Mouse (Mus musculus): ENCODE data around the gene Olfr52. TPM values are rescaled to one million over a fixed set of nuclear protein-coding genes. Genes with fewer than 3 reads are reported as not detected.
"Not testable (repeated sequence)": the region's sequence is repeated elsewhere in the genome, so short reads cannot be mapped to it uniquely, and the experiment has no call there.

Olfr52 gene
- polyA plus RNA-seq, 2 experiments = not detected

- no peak overlapping the region for H3K27ac ChIP-seq
- whole genome bisulfite sequencing (ENCODE audit: insufficient replicate concordance) = 63% methylated on average over 3 of the region's 3 CpGs
- no peak for DNase-seq (ENCODE audit: low read depth in 3 of 3, low spot score in 3 of 3)
- TF ChIP-seq EP300 (IDR thresholded peaks at IDR 0.05; ENCODE audit: low read depth) (no peak), CTCF (IDR thresholded peaks at IDR 0.05; ENCODE audit: low read depth) (no peak)
- H3K9ac ChIP-seq (replicated peaks) = no peak overlapping the region
- H3K36me3 ChIP-seq (replicated peaks; ENCODE audit: control insufficient read depth, insufficient read depth, low read depth) = no peaks in the 10 kb centered on the region
- no peaks in the 10 kb centered on the region for H3K27me3 ChIP-seq (ENCODE audit: control insufficient read depth, insufficient read depth, low read length)
- ATAC-seq (ENCODE audit: insufficient read depth) = no peak
- no peaks in the 10 kb centered on the region for H3K4me1 ChIP-seq (replicated peaks; ENCODE audit: control insufficient read depth in 2 of 2, insufficient read depth in 2 of 2, low read length in 1 of 2)
- no peaks in the 10 kb centered on the region for H3K9me3 ChIP-seq (ENCODE audit: control insufficient read depth, low read length)
- no peak overlapping the region for H3K4me3 ChIP-seq (ENCODE audit: insufficient read depth in 1 of 2, low read depth in 2 of 2, low read length in 2 of 2)
- H3K4me2 ChIP-seq (ENCODE audit: low read depth) = no peak overlapping the region
These were observed 5.5 kb downstream of the Olfr52 start for GRCm38 (mm10) chr2:86179950-86180349.

- Histone ChIP-seq H3K9me3 (ENCODE audit: control insufficient read depth, low read length) (no peaks in the 10 kb centered on the region), H3K36me3 (replicated peaks; ENCODE audit: control insufficient read depth, insufficient read depth, low read depth) (no peaks in the 10 kb centered on the region), H3K4me2 (ENCODE audit: low read depth) (no peak within 1 kb of the TSS), H3K27ac (no peak within 1 kb of the TSS), H3K27me3 (ENCODE audit: control insufficient read depth, insufficient read depth, low read length) (no peaks in the 10 kb centered on the region), H3K4me3 (ENCODE audit: insufficient read depth in 1 of 2, low read depth in 2 of 2, low read length in 2 of 2) (no peak within 1 kb of the TSS), H3K4me1 (replicated peaks; ENCODE audit: control insufficient read depth in 2 of 2, insufficient read depth in 2 of 2, low read length in 1 of 2) (no peaks in the 10 kb centered on the region), H3K9ac (replicated peaks) (no peak within 1 kb of the TSS)
- ATAC-seq (ENCODE audit: insufficient read depth) = no peak
- TF ChIP-seq EP300 (IDR thresholded peaks at IDR 0.05; ENCODE audit: low read depth) (no peak), CTCF (IDR thresholded peaks at IDR 0.05; ENCODE audit: low read depth) (no peak)
- no peak for DNase-seq (ENCODE audit: low read depth in 3 of 3, low spot score in 3 of 3)
These were observed 7.8 kb downstream of the Olfr52 start, which contains the start of gene Olfr1044 for GRCm38 (mm10) chr2:86177720-86178119. Gene Olfr1044, minus strand, starts transcription at chr2:86177820.

GRCm38 (mm10) chr2:86175422-86175821 is 10.1 kb downstream of the Olfr52 start:
- not testable (repeated sequence) for DNase-seq (ENCODE audit: low read depth in 3 of 3, low spot score in 3 of 3); H3K9me3 ChIP-seq (ENCODE audit: control insufficient read depth, low read length); H3K9ac ChIP-seq (replicated peaks); H3K4me2 ChIP-seq (ENCODE audit: low read depth); H3K4me3 ChIP-seq (ENCODE audit: insufficient read depth in 1 of 2, low read depth in 2 of 2, low read length in 2 of 2); H3K4me1 ChIP-seq (replicated peaks; ENCODE audit: control insufficient read depth in 2 of 2, insufficient read depth in 2 of 2, low read length in 1 of 2); H3K27ac ChIP-seq; ATAC-seq (ENCODE audit: insufficient read depth); H3K27me3 ChIP-seq (ENCODE audit: control insufficient read depth, insufficient read depth, low read length); H3K36me3 ChIP-seq (replicated peaks; ENCODE audit: control insufficient read depth, insufficient read depth, low read depth)
- 17% methylated on average over 7 of the region's 7 CpGs for WGBS (ENCODE audit: insufficient replicate concordance)

- no peak within 1 kb of the TSS for H3K4me3 ChIP-seq (ENCODE audit: insufficient read depth in 1 of 2, low read depth in 2 of 2, low read length in 2 of 2)
- H3K27ac ChIP-seq = no peak within 1 kb of the TSS
- H3K4me2 ChIP-seq (ENCODE audit: low read depth) = no peak within 1 kb of the TSS
- no peak within 1 kb of the TSS for H3K9ac ChIP-seq (replicated peaks)
- H3K4me1 ChIP-seq (replicated peaks; ENCODE audit: control insufficient read depth in 2 of 2, insufficient read depth in 2 of 2, low read length in 1 of 2) = no peaks in the 10 kb centered on the region
- no peak for ATAC-seq (ENCODE audit: insufficient read depth)
- no peaks in the 10 kb centered on the region for H3K27me3 ChIP-seq (ENCODE audit: control insufficient read depth, insufficient read depth, low read length)
- 70% methylated on average over 2 of the region's 2 CpGs for WGBS (ENCODE audit: insufficient replicate concordance)
- H3K9me3 ChIP-seq (ENCODE audit: control insufficient read depth, low read length) = no peaks in the 10 kb centered on the region
- no peak for TF ChIP-seq EP300 (IDR thresholded peaks at IDR 0.05; ENCODE audit: low read depth)
- TF ChIP-seq CTCF (IDR thresholded peaks at IDR 0.05; ENCODE audit: low read depth) = no peak
- no peak for DNase-seq (ENCODE audit: low read depth in 3 of 3, low spot score in 3 of 3)
- no peaks in the 10 kb centered on the region for H3K36me3 ChIP-seq (replicated peaks; ENCODE audit: control insufficient read depth, insufficient read depth, low read depth)
These were observed 18.1 kb downstream of the Olfr52 start, which contains the start of gene Olfr1043 for GRCm38 (mm10) chr2:86167422-86167821. Gene Olfr1043, minus strand, starts transcription at chr2:86167522.

- Histone ChIP-seq H3K27me3 (ENCODE audit: control insufficient read depth, insufficient read depth, low read length) (no peaks in the 10 kb centered on the region), H3K9me3 (ENCODE audit: control insufficient read depth, low read length) (no peaks in the 10 kb centered on the region), H3K36me3 (replicated peaks; ENCODE audit: control insufficient read depth, insufficient read depth, low read depth) (no peaks in the 10 kb centered on the region), H3K4me3 (ENCODE audit: insufficient read depth in 1 of 2, low read depth in 2 of 2, low read length in 2 of 2) (no peak within 1 kb of the TSS), H3K4me1 (replicated peaks; ENCODE audit: control insufficient read depth in 2 of 2, insufficient read depth in 2 of 2, low read length in 1 of 2) (no peaks in the 10 kb centered on the region), H3K27ac (no peak within 1 kb of the TSS), H3K4me2 (ENCODE audit: low read depth) (no peak within 1 kb of the TSS), H3K9ac (replicated peaks) (no peak within 1 kb of the TSS)
- DNase-seq (ENCODE audit: low read depth in 3 of 3, low spot score in 3 of 3) = no peak
- 67% methylated on average over 2 of the region's 2 CpGs for WGBS (ENCODE audit: insufficient replicate concordance)
- TF ChIP-seq EP300 (IDR thresholded peaks at IDR 0.05; ENCODE audit: low read depth) = no peak
- no peak for TF ChIP-seq CTCF (IDR thresholded peaks at IDR 0.05; ENCODE audit: low read depth)
- no peak for ATAC-seq (ENCODE audit: insufficient read depth)
These were observed 23.7 kb downstream of the Olfr52 start, which contains the start of gene Olfr1042 for GRCm38 (mm10) chr2:86161738-86162137. Gene Olfr1042, minus strand, starts transcription at chr2:86161838.

Data from liver, embryonic 14.5 days (tissue).